In the genomic region with DNA sequence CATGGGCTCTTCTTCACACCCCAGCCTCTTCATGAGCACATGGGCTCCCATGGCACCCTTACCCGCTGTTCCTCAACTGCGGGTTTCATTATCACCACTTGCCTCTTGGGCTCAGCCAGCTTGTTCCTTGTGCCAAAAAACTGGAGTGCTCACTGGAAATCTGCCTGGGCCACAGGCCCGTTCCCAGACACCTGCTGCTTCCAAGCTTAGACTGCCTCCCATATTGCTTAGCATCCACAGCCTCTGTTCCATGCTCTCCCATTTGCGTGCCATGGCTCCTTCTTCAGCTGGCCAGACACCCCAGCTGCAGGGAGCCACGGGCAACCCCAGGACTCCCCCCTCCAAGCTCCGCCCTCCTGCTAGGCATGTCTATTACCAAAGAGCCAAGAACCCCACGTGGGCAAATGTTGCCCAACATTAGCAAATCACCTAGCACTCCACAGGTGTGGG, we compare ENCODE assay signal across 10 mouse cellular contexts.
DNase-seq lines count a peak whose midpoint lies in the region; ATAC-seq and TF ChIP-seq lines count a peak whose summit lies in the region.
"Had no signal": no experiment of that assay in that cellular context is flagged by ENCODE, and none has a peak within 500 bp of the region (broad histone marks: within the 10 kb centered on the region; RNA-seq: fewer than 3 reads in every experiment).

No protein-coding gene starts in this region.

- peaks cover 66% of the 10 kb centered on the region for H3K4me1 ChIP-seq in midbrain, embryonic 10.5 days
- H3K4me1 ChIP-seq in midbrain, embryonic 13.5 days (replicated peaks): peaks cover 55% of the 10 kb centered on the region
- no peaks in the 10 kb centered on the region for H3K4me1 ChIP-seq in intestine, postnatal 0 days (replicated peaks; ENCODE audit: control insufficient read depth, insufficient read depth, low read length)

- H3K4me2 ChIP-seq in midbrain, embryonic 13.5 days (replicated peaks): no peak overlapping the region
- H3K4me2 ChIP-seq in intestine, postnatal 0 days (replicated peaks; ENCODE audit: low read depth): no peak overlapping the region
- H3K4me2 ChIP-seq: embryonic facial prominence, embryonic 15.5 days; limb, embryonic 12.5 days had no signal

- H3K36me3 ChIP-seq in midbrain, embryonic 10.5 days: no peaks in the 10 kb centered on the region
- H3K36me3 ChIP-seq in midbrain, embryonic 13.5 days: no peaks in the 10 kb centered on the region
- H3K36me3 ChIP-seq in intestine, postnatal 0 days (ENCODE audit: control insufficient read depth, insufficient read depth): no peaks in the 10 kb centered on the region
- H3K36me3 ChIP-seq: embryonic facial prominence, embryonic 15.5 days; limb, embryonic 12.5 days had no signal

- no peak overlapping the region for H3K9ac ChIP-seq in midbrain, embryonic 13.5 days (replicated peaks)
- H3K9ac ChIP-seq in intestine, postnatal 0 days (ENCODE audit: low read depth, low read length): no peak overlapping the region
- H3K9ac ChIP-seq: embryonic facial prominence, embryonic 15.5 days; limb, embryonic 12.5 days had no signal

- 68% methylated on average over 7 of the region's 7 CpGs for WGBS in midbrain, embryonic 10.5 days
- WGBS in midbrain, embryonic 13.5 days: 67% methylated on average over 7 of the region's 7 CpGs
- WGBS in intestine, postnatal 0 days: 66% methylated on average over 7 of the region's 7 CpGs

- H3K4me3 ChIP-seq in midbrain, embryonic 10.5 days: no peak overlapping the region
- H3K4me3 ChIP-seq in midbrain, embryonic 13.5 days (replicated peaks): no peak overlapping the region
- no peak overlapping the region for H3K4me3 ChIP-seq in intestine, postnatal 0 days (ENCODE audit: low read depth, low read length)
- H3K4me3 ChIP-seq: embryonic facial prominence, embryonic 15.5 days; limb, embryonic 12.5 days had no signal

- no peak for DNase-seq in midbrain, embryonic 10.5 days (ENCODE audit: low spot score)
- peak; percentile 80 to 82 for DNase-seq in cerebellum, postnatal 25 days
- peak; percentile 67 to 75 for DNase-seq in heart, postnatal 14 days
- DNase-seq in lung, postnatal 10 days: peak; percentile 74
- no peak for DNase-seq in adrenal gland, postnatal 36 days

- 0 out of 2 replicates have a peak, but pooled peaks cover 12% of the 10 kb centered on the region for H3K27me3 ChIP-seq in midbrain, embryonic 10.5 days (ENCODE audit: low read depth, poor library complexity, severe bottlenecking)
- no peaks in the 10 kb centered on the region; the same call in 1 of the 2 replicates for H3K27me3 ChIP-seq in midbrain, embryonic 13.5 days
- no peaks in the 10 kb centered on the region for H3K27me3 ChIP-seq in intestine, postnatal 0 days (replicated peaks; ENCODE audit: control insufficient read depth, insufficient read depth, low read length)

- ATAC-seq in midbrain, embryonic 13.5 days: no peak
- ATAC-seq in intestine, postnatal 0 days: no peak
- no peak for ATAC-seq in granulocyte monocyte progenitor cell, adult 5-6 weeks (replicated peaks; ENCODE audit: poor library complexity, severe bottlenecking)

- peak overlapping the region; percentile 53; the same call in 1 of the 2 replicates for H3K27ac ChIP-seq in midbrain, embryonic 10.5 days (replicated peaks)
- H3K27ac ChIP-seq in midbrain, embryonic 13.5 days: no peak overlapping the region
- H3K27ac ChIP-seq in intestine, postnatal 0 days (ENCODE audit: low read depth, low read length): no peak overlapping the region
- H3K27ac ChIP-seq: embryonic facial prominence, embryonic 15.5 days; limb, embryonic 12.5 days had no signal

- intact Hi-C loops in heart, postnatal 14 days (cut with DNase I): no loop called here

- H3K9me3 ChIP-seq in midbrain, embryonic 10.5 days (replicated peaks): no peaks in the 10 kb centered on the region
- H3K9me3 ChIP-seq in midbrain, embryonic 13.5 days: no peaks in the 10 kb centered on the region
- no peaks in the 10 kb centered on the region for H3K9me3 ChIP-seq in intestine, postnatal 0 days (ENCODE audit: control insufficient read depth)
- H3K9me3 ChIP-seq: embryonic facial prominence, embryonic 15.5 days; limb, embryonic 12.5 days had no signal

- no peak for TF ChIP-seq CTCF in intestine, postnatal 0 days (IDR thresholded peaks at IDR 0.05; ENCODE audit: low read depth)

Comparison
In these comparisons a context has a peak if more than half of its experiments do, and no peak if none do; other contexts are left out.
1. DNase-seq: peak in cerebellum, postnatal 25 days (2 of 2), heart, postnatal 14 days (2 of 2) and lung, postnatal 10 days (single experiment); none in midbrain, embryonic 10.5 days (single experiment) and adrenal gland, postnatal 36 days (0 of 2).